Mouse (Mus musculus) heart, postnatal 36 days (tissue): ENCODE data around the gene Golgb1. TPM values are rescaled to one million over a fixed set of nuclear protein-coding genes. Genes with fewer than 3 reads are reported as not detected.
A peak's percentile ranks its signal among the peaks of the same experiment; 100 is the strongest.
"Not testable (repeated sequence)": the region's sequence is repeated elsewhere in the genome, so short reads cannot be mapped to it uniquely, and the experiment has no call there.

ENCODE experiments used
- DNase-seq, 2 experiments: peaks; one replicate each; pipeline ENCODE4 v3.0.0; 2021 to 2022
- intact Hi-C: fragments of 180-260 bp; cut with DNase I; formaldehyde crosslinking; loops from one replicate; pipeline ENCODE4 v1.15.1; 2025
- total RNA-seq, 2 experiments: library from RNA; stranded (reverse); gene quantifications; 2 replicates each; pipeline ENCODE4 v1.2.3; 2021

Gene Golgb1
- total RNA-seq = 10 to 100 TPM; 45.5 to 46.8 TPM

GRCm38 (mm10) chr16:36874583-36875275 is at the start of gene Golgb1, which contains the start of gene Eaf2:
Gene Golgb1, plus strand, starts transcription at chr16:36875140.
Gene Eaf2, minus strand, starts transcription at chr16:36875003.
- peak; percentile 89 to 90 for DNase-seq
- intact Hi-C loops = loop anchor here (2.0 to 5.0 kb wide), 3 partner anchors 68 to 792 kb away; partner anchors contain the start of gene Polq

- intact Hi-C loops = loop anchor here (10.0 kb wide), 1 partner anchor 753 kb away; the partner anchor contains the start of genes Ccdc58 and Fam162a
- no peak for DNase-seq
These were observed 47.3 kb upstream of the Golgb1 start for GRCm38 (mm10) chr16:36827611-36828053.

GRCm38 (mm10) chr16:36828054-36828786 is 46.7 kb upstream of the Golgb1 start, which contains the start of gene Iqcb1:
Gene Iqcb1, plus strand, starts transcription at chr16:36828385.
- intact Hi-C loops = loop anchor here (10.0 kb wide), 1 partner anchor 753 kb away; the partner anchor contains the start of genes Ccdc58 and Fam162a
- DNase-seq = peak; percentile 78 to 84

GRCm38 (mm10) chr16:36828820-36829219 is 46.1 kb upstream of the Golgb1 start:
- no peak for DNase-seq
- intact Hi-C loops = loop anchor here (10.0 kb wide), 1 partner anchor 754 kb away; the partner anchor contains the start of genes Ccdc58 and Fam162a

- DNase-seq, intact Hi-C loops: not testable (repeated sequence)
These were observed 28.0 kb upstream of the Golgb1 start for GRCm38 (mm10) chr16:36846894-36847293.

GRCm38 (mm10) chr16:36851202-36851601 is 23.7 kb upstream of the Golgb1 start:
- DNase-seq = no peak
- intact Hi-C loops = no loop called here

- DNase-seq = no peak
These were observed 11.4 kb upstream of the Golgb1 start for GRCm38 (mm10) chr16:36863585-36863984.

GRCm38 (mm10) chr16:36869442-36869841 is 5.5 kb upstream of the Golgb1 start:
- DNase-seq = no peak
- intact Hi-C loops = no loop called here

More at GRCm38 (mm10) chr16:36863585-36863984, 11.4 kb upstream of the Golgb1 start:
- intact Hi-C loops = no loop called here

- DNase-seq = peak in 1 of 2 experiments; percentile 43
- intact Hi-C loops = loop anchor here (2.0 to 5.0 kb wide), 2 partner anchors 67 to 135 kb away; partner anchors contain the start of gene Polq
These were observed 424 bp downstream of the Golgb1 start for GRCm38 (mm10) chr16:36875276-36875851.

- intact Hi-C loops = loop anchor here (5.0 kb wide), 1 partner anchor 65 kb away; no protein-coding TSS in a partner anchor
- no peak for DNase-seq
These were observed 2.4 kb downstream of the Golgb1 start for GRCm38 (mm10) chr16:36877316-36877715.

GRCm38 (mm10) chr16:36882737-36883343 is 7.9 kb downstream of the Golgb1 start:
- no peak for DNase-seq
- intact Hi-C loops = no loop called here

GRCm38 (mm10) chr16:36884881-36885280 is 9.9 kb downstream of the Golgb1 start:
- peak in 1 of 2 experiments; percentile 13 for DNase-seq

GRCm38 (mm10) chr16:36885912-36886311 is 11.0 kb downstream of the Golgb1 start:
- intact Hi-C loops = no loop called here

More at GRCm38 (mm10) chr16:36884881-36885280, 9.9 kb downstream of the Golgb1 start:
- intact Hi-C loops = no loop called here

GRCm38 (mm10) chr16:36887546-36887945 is 12.6 kb downstream of the Golgb1 start:
- DNase-seq = no peak
- intact Hi-C loops = no loop called here

More at GRCm38 (mm10) chr16:36885912-36886311, 11.0 kb downstream of the Golgb1 start:
- no peak for DNase-seq

GRCm38 (mm10) chr16:36890559-36890958 is 15.6 kb downstream of the Golgb1 start:
- intact Hi-C loops = no loop called here
- DNase-seq = no peak

GRCm38 (mm10) chr16:36891415-36891814 is 16.5 kb downstream of the Golgb1 start:
- intact Hi-C loops = no loop called here
- DNase-seq = no peak

GRCm38 (mm10) chr16:36893317-36893716 is 18.4 kb downstream of the Golgb1 start:
- intact Hi-C loops = no loop called here

GRCm38 (mm10) chr16:36896712-36897111 is 21.8 kb downstream of the Golgb1 start:
- DNase-seq = no peak
- intact Hi-C loops = no loop called here

More at GRCm38 (mm10) chr16:36893317-36893716, 18.4 kb downstream of the Golgb1 start:
- DNase-seq = no peak

GRCm38 (mm10) chr16:36903156-36903555 is 28.2 kb downstream of the Golgb1 start:
- DNase-seq = no peak
- intact Hi-C loops = no loop called here

GRCm38 (mm10) chr16:36911909-36912308 is 37.0 kb downstream of the Golgb1 start:
- DNase-seq = no peak
- intact Hi-C loops = no loop called here
